Mouse (Mus musculus): ENCODE measurements around the gene Dapk1. TPM values are rescaled to one million over a fixed set of nuclear protein-coding genes. Genes with fewer than 3 reads are reported as not detected.

Gene Dapk1
- polyA plus RNA-seq, 1 experiment from 2014 or later, result 8.8 TPM

- no peaks in the 10 kb centered on the region for H3K9me3 ChIP-seq (replicated peaks)
- ATAC-seq, result no peak
- H3K4me1 ChIP-seq, result no peaks in the 10 kb centered on the region
- no peak within 1 kb of the TSS for H3K9ac ChIP-seq
- 62% methylated on average over 1 of the region's 1 CpGs for WGBS (ENCODE audit: insufficient replicate concordance)
- H3K4me2 ChIP-seq, result no peak within 1 kb of the TSS
- no peaks in the 10 kb centered on the region for H3K36me3 ChIP-seq
- H3K4me3 ChIP-seq, result no peak within 1 kb of the TSS
- no peak within 1 kb of the TSS for H3K27ac ChIP-seq
- H3K27me3 ChIP-seq (replicated peaks), result no peaks in the 10 kb centered on the region
Observed at GRCm38 (mm10) chr13:60802749-60803148, 201.0 kb downstream of the Dapk1 start, which contains the start of gene Ctsll3. Ctsll3 (minus strand) TSS chr13:60802849.

- no peak overlapping the region for H3K4me3 ChIP-seq
- no peaks in the 10 kb centered on the region for H3K9me3 ChIP-seq (replicated peaks)
- H3K27ac ChIP-seq, result no peak overlapping the region
- no peak for ATAC-seq
- no peak overlapping the region for H3K9ac ChIP-seq
- H3K4me1 ChIP-seq, result no peaks in the 10 kb centered on the region
- H3K36me3 ChIP-seq, result no peaks in the 10 kb centered on the region
- H3K4me2 ChIP-seq, result no peak overlapping the region
- H3K27me3 ChIP-seq (replicated peaks), result no peaks in the 10 kb centered on the region
- 54% methylated on average over 2 of the region's 2 CpGs for WGBS (ENCODE audit: insufficient replicate concordance)
Observed at GRCm38 (mm10) chr13:60809690-60810089, 207.9 kb downstream of the Dapk1 start.

- no peaks in the 10 kb centered on the region for H3K4me1 ChIP-seq
- no peak overlapping the region for H3K27ac ChIP-seq
- WGBS (ENCODE audit: insufficient replicate concordance), result 59% methylated on average over 6 of the region's 6 CpGs
- H3K9me3 ChIP-seq (replicated peaks), result no peaks in the 10 kb centered on the region
- H3K27me3 ChIP-seq (replicated peaks), result no peaks in the 10 kb centered on the region
- no peak overlapping the region for H3K4me2 ChIP-seq
- H3K9ac ChIP-seq, result no peak overlapping the region
- no peak for ATAC-seq
- no peaks in the 10 kb centered on the region for H3K36me3 ChIP-seq
- H3K4me3 ChIP-seq, result no peak overlapping the region
Observed at GRCm38 (mm10) chr13:60812768-60813167, 211.0 kb downstream of the Dapk1 start.

Other genes starting within 250 kb of the Dapk1 start
- not detected in 2 replicates for gene BC051665, start 184.4 kb downstream of the Dapk1 start, polyA plus RNA-seq (2016; fragmentation: Nextera tagmentation; extraction: Ambion mirVana)
- gene Ctsll3, start 200.9 kb downstream of the Dapk1 start, polyA plus RNA-seq (2016; fragmentation: Nextera tagmentation; extraction: Ambion mirVana), result not detected in 2 replicates